Mouse (Mus musculus): ENCODE measurements around the gene Eprs.

DNA sequence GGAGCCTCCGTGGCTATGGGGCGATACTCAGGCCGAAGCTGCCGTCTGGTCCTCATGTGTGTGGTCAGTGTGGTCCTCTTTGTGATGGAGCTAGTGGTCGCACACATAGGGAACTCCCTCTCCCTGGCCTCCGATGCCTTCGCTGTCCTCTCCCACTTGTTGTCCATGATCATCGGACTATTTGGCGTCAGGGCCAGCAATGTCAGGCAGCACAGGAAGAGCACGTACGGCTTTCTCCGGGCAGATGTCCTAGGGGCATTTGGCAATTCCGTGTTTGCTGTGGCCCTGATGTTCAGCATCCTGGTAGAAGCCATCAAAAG is 69.1 kb downstream of the Eprs start:
- TF ChIP-seq POLR2A (IDR thresholded peaks at IDR 0.05; ENCODE audit: extremely low read depth, insufficient read depth, low read length) (no peak), CTCF (IDR thresholded peaks at IDR 0.05; ENCODE audit: extremely low read depth, insufficient read depth, low read length) (no peak)

Data from cortical plate, adult 2 months (tissue).